Mouse (Mus musculus): Measurements from ENCODE around the gene Gm4131. TPM values are rescaled to one million over a fixed set of nuclear protein-coding genes. Genes with fewer than 3 reads are reported as not detected.

Gm4131 gene
- total and polyA plus RNA-seq, 2 experiments from 2014 or later, result 0.22 TPM; not detected in 1

DNA sequence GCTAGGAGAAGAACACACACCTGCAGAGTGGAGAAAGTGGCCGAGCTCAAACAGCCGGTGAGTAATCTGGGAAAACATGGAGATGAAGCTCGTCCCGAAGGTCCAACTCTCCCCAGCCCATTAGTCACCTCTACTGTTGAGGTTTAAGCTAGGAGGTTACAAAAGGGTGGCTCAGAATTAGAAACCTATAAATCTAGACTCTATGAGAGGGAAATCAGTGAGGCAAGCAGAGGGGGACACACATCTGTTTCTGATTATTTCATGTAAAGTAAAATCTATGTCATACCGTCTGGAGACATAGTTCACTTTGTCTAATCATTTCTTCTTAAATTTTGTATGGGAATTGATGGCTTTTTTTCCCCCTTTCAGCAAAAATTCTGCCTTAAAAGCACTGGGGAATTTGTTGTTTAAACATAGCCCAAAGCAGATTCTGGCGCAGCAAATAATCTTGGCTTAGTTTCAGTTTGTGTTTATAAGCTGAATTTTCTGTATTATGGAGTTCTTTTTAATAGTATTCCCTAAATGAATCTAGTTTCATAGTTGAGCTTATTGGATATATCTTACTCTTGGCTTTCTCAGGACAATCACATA, 122.8 kb downstream of the Gm4131 start:
- Histone ChIP-seq H3K9me3 (ENCODE audit: low read length) (no peaks in the 10 kb centered on the region), H3K4me2 (ENCODE audit: low read depth) (no peak overlapping the region), H3K27me3 (ENCODE audit: insufficient read depth, low read length) (no peaks in the 10 kb centered on the region), H3K4me1 (ENCODE audit: insufficient read depth) (no peaks in the 10 kb centered on the region), H3K4me3 (ENCODE audit: low read depth, low read length) (no peak overlapping the region), H3K36me3 (ENCODE audit: insufficient read depth) (no peaks in the 10 kb centered on the region), H3K27ac (ENCODE audit: low read depth, low read length) (no peak overlapping the region), H3K9ac (no peak overlapping the region)
- ATAC-seq (no peak), DNase-seq (no peak)
- WGBS, result 85% methylated on average over 6 of the region's 6 CpGs
- no peak for TF ChIP-seq CTCF (IDR thresholded peaks at IDR 0.05; ENCODE audit: low read depth)

DNA sequence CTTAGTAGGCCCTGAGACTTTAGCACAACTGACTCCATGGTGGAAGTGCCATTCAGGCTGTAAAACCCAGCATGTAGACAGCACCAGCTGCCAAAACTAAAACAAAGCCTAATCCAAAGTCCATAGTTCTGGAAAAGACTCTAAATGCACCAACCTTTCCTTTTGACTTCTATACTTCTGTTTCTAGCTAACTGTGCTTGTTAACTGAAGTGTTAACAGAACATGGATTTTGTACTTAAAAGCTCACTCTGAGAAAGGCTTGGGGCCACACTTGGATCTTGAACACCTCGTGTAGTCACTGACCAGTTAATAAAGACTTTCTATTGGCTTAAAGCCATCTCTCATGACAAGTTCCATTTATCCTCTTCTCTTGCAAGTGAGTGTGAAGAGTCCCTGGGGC, 123.8 kb downstream of the Gm4131 start:
- Histone ChIP-seq H3K4me3 (ENCODE audit: low read depth, low read length) (no peak overlapping the region), H3K9ac (no peak overlapping the region), H3K4me2 (ENCODE audit: low read depth) (no peak overlapping the region), H3K36me3 (ENCODE audit: insufficient read depth) (no peaks in the 10 kb centered on the region), H3K4me1 (ENCODE audit: insufficient read depth) (no peaks in the 10 kb centered on the region), H3K9me3 (ENCODE audit: low read length) (no peaks in the 10 kb centered on the region), H3K27me3 (ENCODE audit: insufficient read depth, low read length) (no peaks in the 10 kb centered on the region), H3K27ac (ENCODE audit: low read depth, low read length) (no peak overlapping the region)
- TF ChIP-seq CTCF (IDR thresholded peaks at IDR 0.05; ENCODE audit: low read depth), result no peak
- 55% methylated on average over 1 of the region's 1 CpGs for WGBS
- ATAC-seq (no peak), DNase-seq (no peak)

DNA sequence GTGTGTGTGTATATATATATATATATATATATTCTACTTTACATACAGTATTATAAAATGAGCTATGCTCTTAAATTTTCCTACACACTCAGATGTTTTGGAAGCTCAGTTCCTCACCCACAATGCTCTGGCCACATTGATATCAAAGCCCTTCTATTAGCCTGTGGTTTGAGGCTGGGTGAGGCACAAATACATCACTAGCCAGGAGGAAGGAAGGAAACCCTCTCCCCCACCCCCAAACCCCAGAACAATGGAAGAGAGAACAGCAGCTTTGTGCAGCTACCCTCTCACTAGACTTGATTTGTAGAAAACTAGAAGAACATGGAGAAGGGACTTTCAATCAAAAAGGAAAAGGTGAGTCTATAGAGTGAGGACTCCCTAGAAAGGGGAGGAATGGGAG, 126.7 kb downstream of the Gm4131 start:
- no peak overlapping the region for H3K9ac ChIP-seq
- ATAC-seq, result no peak
- H3K9me3 ChIP-seq (ENCODE audit: low read length), result no peaks in the 10 kb centered on the region
- no peaks in the 10 kb centered on the region for H3K4me1 ChIP-seq (ENCODE audit: insufficient read depth)
- no peak overlapping the region for H3K4me2 ChIP-seq (ENCODE audit: low read depth)
- no peaks in the 10 kb centered on the region for H3K27me3 ChIP-seq (ENCODE audit: insufficient read depth, low read length)
- no peak for DNase-seq
- no peak for TF ChIP-seq CTCF (IDR thresholded peaks at IDR 0.05; ENCODE audit: low read depth)
- H3K36me3 ChIP-seq (ENCODE audit: insufficient read depth), result no peaks in the 10 kb centered on the region
- no peak overlapping the region for H3K27ac ChIP-seq (ENCODE audit: low read depth, low read length)
- H3K4me3 ChIP-seq (ENCODE audit: low read depth, low read length), result no peak overlapping the region

DNA sequence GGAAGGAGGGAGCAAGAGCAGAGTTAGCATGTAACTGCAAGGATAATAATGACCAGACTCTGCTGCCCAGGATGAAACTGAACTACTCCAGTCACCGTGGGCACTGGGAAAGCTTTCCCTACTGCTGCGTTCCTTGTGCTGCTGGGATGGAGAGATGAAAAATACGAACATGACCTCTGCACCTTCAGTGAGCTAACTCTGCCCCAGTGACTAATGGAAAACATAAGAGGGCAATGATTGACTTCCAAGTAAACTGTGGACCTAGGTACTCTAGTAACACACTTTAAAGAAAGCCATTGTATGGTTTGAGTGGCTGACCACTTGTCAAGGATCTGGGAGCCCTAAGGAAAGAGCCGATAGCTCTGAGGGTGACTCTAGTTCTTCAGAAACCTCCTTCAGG, 128.5 kb downstream of the Gm4131 start:
- 86% methylated on average over 4 of the region's 4 CpGs for WGBS
- Histone ChIP-seq H3K9me3 (ENCODE audit: low read length) (no peaks in the 10 kb centered on the region), H3K4me2 (ENCODE audit: low read depth) (no peak overlapping the region), H3K27ac (ENCODE audit: low read depth, low read length) (no peak overlapping the region), H3K9ac (no peak overlapping the region), H3K36me3 (ENCODE audit: insufficient read depth) (no peaks in the 10 kb centered on the region), H3K27me3 (ENCODE audit: insufficient read depth, low read length) (no peaks in the 10 kb centered on the region), H3K4me3 (ENCODE audit: low read depth, low read length) (no peak overlapping the region), H3K4me1 (ENCODE audit: insufficient read depth) (no peaks in the 10 kb centered on the region)
- ATAC-seq (no peak), DNase-seq (no peak)
- TF ChIP-seq CTCF (IDR thresholded peaks at IDR 0.05; ENCODE audit: low read depth), result no peak

DNA sequence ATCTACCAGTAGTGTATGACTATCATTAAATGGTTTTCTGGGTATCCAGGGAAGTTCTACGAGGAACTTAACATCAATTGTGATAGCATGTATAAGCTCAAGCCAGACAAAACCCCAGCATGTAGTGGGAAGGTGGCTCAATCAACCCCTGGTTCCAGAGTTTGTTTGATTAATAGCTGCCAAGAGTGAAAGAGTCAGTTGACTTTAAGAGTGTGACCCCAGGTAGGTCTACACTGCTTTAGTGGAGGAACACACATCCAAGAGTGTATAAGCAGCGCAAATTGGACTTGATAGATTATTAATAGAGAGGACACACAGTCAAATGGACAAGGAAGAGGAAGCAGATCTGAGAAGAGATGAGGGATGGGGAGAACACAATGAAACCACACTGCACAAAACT, 128.9 kb downstream of the Gm4131 start:
- Histone ChIP-seq H3K27ac (ENCODE audit: low read depth, low read length) (no peak overlapping the region), H3K27me3 (ENCODE audit: insufficient read depth, low read length) (no peaks in the 10 kb centered on the region), H3K4me1 (ENCODE audit: insufficient read depth) (no peaks in the 10 kb centered on the region), H3K4me2 (ENCODE audit: low read depth) (no peak overlapping the region), H3K9me3 (ENCODE audit: low read length) (no peaks in the 10 kb centered on the region), H3K4me3 (ENCODE audit: low read depth, low read length) (no peak overlapping the region), H3K9ac (no peak overlapping the region), H3K36me3 (ENCODE audit: insufficient read depth) (no peaks in the 10 kb centered on the region)
- ATAC-seq, result no peak
- 86% methylated on average over 2 of the region's 2 CpGs for WGBS
- no peak for TF ChIP-seq CTCF (IDR thresholded peaks at IDR 0.05; ENCODE audit: low read depth)
- no peak for DNase-seq

DNA sequence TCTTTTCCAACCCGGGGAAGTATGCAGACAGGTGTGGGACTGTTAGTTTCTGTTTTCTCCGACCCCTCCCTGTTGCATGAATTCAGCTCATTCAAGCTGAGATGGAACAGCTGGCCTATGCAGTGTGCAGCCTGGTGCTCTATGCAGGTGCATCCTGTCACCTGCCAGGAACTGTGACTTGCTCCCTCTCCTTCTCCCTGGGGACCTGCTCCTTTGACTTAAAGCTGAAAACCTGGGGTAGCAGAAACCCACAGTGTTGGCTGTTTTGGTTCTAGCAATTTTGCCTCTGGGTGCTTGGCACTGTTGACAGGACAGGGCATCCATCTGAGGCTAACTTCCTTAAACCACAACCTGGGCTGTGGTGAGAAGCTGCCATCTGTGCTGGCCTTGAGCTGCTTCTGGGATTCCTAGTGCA, 141.4 kb downstream of the Gm4131 start:
- H3K4me2 ChIP-seq (ENCODE audit: low read depth), result no peak overlapping the region
- TF ChIP-seq CTCF (IDR thresholded peaks at IDR 0.05; ENCODE audit: low read depth), result no peak
- no peaks in the 10 kb centered on the region for H3K36me3 ChIP-seq (ENCODE audit: insufficient read depth)
- ATAC-seq (no peak), DNase-seq (no peak)
- H3K4me1 ChIP-seq (ENCODE audit: insufficient read depth), result no peaks in the 10 kb centered on the region
- 39% methylated on average over 2 of the region's 2 CpGs for WGBS
- no peaks in the 10 kb centered on the region for H3K9me3 ChIP-seq (ENCODE audit: low read length)
- no peak overlapping the region for H3K4me3 ChIP-seq (ENCODE audit: low read depth, low read length)
- H3K27me3 ChIP-seq (ENCODE audit: insufficient read depth, low read length), result no peaks in the 10 kb centered on the region
- H3K9ac ChIP-seq, result no peak overlapping the region
- no peak overlapping the region for H3K27ac ChIP-seq (ENCODE audit: low read depth, low read length)

DNA sequence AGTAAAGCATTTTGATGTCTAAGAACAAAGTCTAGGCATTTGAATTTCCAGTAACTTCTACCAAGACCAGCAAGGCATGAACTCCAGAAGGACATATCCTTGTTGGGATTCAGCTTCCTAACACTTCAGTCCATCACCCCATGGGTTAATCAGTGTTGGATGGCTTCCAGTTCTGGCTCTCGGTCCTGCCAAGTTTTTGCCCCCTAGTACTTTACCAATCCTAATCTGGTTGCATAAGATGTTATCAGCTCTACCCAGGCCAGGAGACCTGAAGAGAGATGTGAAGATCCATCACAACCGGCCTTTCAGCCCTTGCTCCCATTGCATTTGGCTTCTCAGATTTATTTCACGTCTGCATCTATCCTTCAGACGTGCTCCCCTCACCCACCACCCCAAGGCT, 144.5 kb downstream of the Gm4131 start:
- H3K36me3 ChIP-seq (ENCODE audit: insufficient read depth), result no peaks in the 10 kb centered on the region
- H3K9me3 ChIP-seq (ENCODE audit: low read length), result no peaks in the 10 kb centered on the region
- WGBS, result 46% methylated on average over 4 of the region's 4 CpGs
- no peak for TF ChIP-seq CTCF (IDR thresholded peaks at IDR 0.05; ENCODE audit: low read depth)
- H3K4me2 ChIP-seq (ENCODE audit: low read depth), result no peak overlapping the region
- H3K9ac ChIP-seq, result no peak overlapping the region
- H3K27me3 ChIP-seq (ENCODE audit: insufficient read depth, low read length), result no peaks in the 10 kb centered on the region
- DNase-seq (no peak), ATAC-seq (no peak)
- no peak overlapping the region for H3K4me3 ChIP-seq (ENCODE audit: low read depth, low read length)
- H3K4me1 ChIP-seq (ENCODE audit: insufficient read depth), result peaks cover 3% of the 10 kb centered on the region; the same call in 1 of the 2 replicates
- H3K27ac ChIP-seq (ENCODE audit: low read depth, low read length), result no peak overlapping the region
